Mouse (Mus musculus) embryonic facial prominence, embryonic 10.5 days (tissue): ENCODE results near the gene Sar1a. TPM values are rescaled to one million over a fixed set of nuclear protein-coding genes. Genes with fewer than 3 reads are reported as not detected.

ENCODE experiments used
- DNase-seq: peaks from one replicate; pipeline ENCODE4 v3.0.0-alpha.2; 2017; ENCODE audit warnings: low spot score
- H3K27ac ChIP-seq: fragments of 300-500 bp; sonication (generic); replicated peaks from 2 replicates; pipeline ENCODE4 v1.5.1; 2016; ENCODE audit warnings: mild to moderate bottlenecking
- H3K27me3 ChIP-seq: fragments of 300-500 bp; sonication (generic); replicated peaks from 2 replicates; pipeline ENCODE4 v1.6.1; 2016; ENCODE audit warnings: low read depth, mild to moderate bottlenecking; ENCODE audit not compliant: poor library complexity, severe bottlenecking
- H3K36me3 ChIP-seq: fragments of 300-500 bp; sonication (generic); replicated peaks from 2 replicates; pipeline ENCODE4 v1.6.1; 2016; ENCODE audit warnings: mild to moderate bottlenecking, moderate library complexity
- H3K4me1 ChIP-seq: fragments of 300-500 bp; sonication (generic); 2 replicates; pipeline ENCODE4 v1.6.1; 2016
- H3K4me3 ChIP-seq: fragments of 300-500 bp; sonication (generic); 2 replicates; pipeline ENCODE4 v1.5.1; 2016; ENCODE audit warnings: mild to moderate bottlenecking, moderate library complexity
- H3K9me3 ChIP-seq: fragments of 300-500 bp; sonication (generic); 2 replicates; pipeline ENCODE4 v1.6.1; 2016; ENCODE audit warnings: mild to moderate bottlenecking
- WGBS: fragments of 180-500 bp; shearing (Covaris S2); methylation state at CpG from one replicate; pipeline ENCODE4 v1.1.7; 2016; 5-methylcytosine and 5-hydroxymethylcytosine counted together
- polyA plus RNA-seq: library from polyadenylated mRNA; unstranded; fragments of >200 nt; fragmentation: Nextera tagmentation; extraction: Ambion mirVana; gene quantifications from 2 replicates; pipeline ENCODE4 v1.2.1, GENCODE M21; 2016

Sar1a gene
- polyA plus RNA-seq, 1 experiment from 2014 or later: 217 TPM

- Histone ChIP-seq H3K4me1 (peaks cover 24% of the 10 kb centered on the region), H3K27me3 (no peaks in the 10 kb centered on the region), H3K9me3 (no peaks in the 10 kb centered on the region), H3K36me3 (peaks cover 56% of the 10 kb centered on the region), H3K27ac (peak overlapping the region; percentile 75), H3K4me3 (peak overlapping the region; percentile 99)
- under 1% methylated on average over 111 of the region's 111 CpGs for WGBS
- peak; percentile 47 for DNase-seq
These were observed 15.8 kb downstream of the Sar1a start for GRCm38 (mm10) chr10:61695703-61696559.

- WGBS: 8% methylated on average over 19 of the region's 19 CpGs
- H3K4me1 ChIP-seq: peaks cover 24% of the 10 kb centered on the region
- peak overlapping the region; percentile 99 for H3K4me3 ChIP-seq
- no peaks in the 10 kb centered on the region for H3K27me3 ChIP-seq
- peaks cover 56% of the 10 kb centered on the region for H3K36me3 ChIP-seq
- DNase-seq: no peak
- peak overlapping the region; percentile 75 for H3K27ac ChIP-seq
- no peaks in the 10 kb centered on the region for H3K9me3 ChIP-seq
These were observed 16.4 kb downstream of the Sar1a start for GRCm38 (mm10) chr10:61696560-61696823.

DNA sequence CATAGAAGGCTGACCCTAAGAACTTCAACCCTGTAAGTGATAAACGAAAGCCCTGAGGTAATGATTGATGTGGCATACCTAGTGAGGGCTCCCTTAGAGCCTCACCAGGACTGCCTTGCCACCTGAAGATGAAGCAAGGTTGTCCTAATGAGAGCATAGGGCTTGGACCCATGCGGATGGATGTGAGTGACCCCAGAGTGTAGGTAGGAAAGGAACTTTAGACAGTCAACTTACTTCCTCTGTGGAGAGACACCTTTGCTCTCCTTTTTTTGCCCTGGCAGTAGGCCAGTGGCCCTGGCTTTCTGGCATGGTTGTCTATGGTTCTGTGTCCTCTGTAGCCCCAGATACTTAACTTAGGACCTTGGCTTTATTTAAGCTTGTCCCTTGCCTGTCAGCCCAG is 16.9 kb downstream of the Sar1a start:
- H3K4me1 ChIP-seq: peaks cover 24% of the 10 kb centered on the region
- peak overlapping the region; percentile 99 for H3K4me3 ChIP-seq
- H3K27me3 ChIP-seq: no peaks in the 10 kb centered on the region
- H3K36me3 ChIP-seq: peaks cover 56% of the 10 kb centered on the region
- no peak for DNase-seq
- WGBS: 90% methylated on average over 2 of the region's 2 CpGs
- H3K27ac ChIP-seq: no peak overlapping the region
- H3K9me3 ChIP-seq: no peaks in the 10 kb centered on the region

DNA sequence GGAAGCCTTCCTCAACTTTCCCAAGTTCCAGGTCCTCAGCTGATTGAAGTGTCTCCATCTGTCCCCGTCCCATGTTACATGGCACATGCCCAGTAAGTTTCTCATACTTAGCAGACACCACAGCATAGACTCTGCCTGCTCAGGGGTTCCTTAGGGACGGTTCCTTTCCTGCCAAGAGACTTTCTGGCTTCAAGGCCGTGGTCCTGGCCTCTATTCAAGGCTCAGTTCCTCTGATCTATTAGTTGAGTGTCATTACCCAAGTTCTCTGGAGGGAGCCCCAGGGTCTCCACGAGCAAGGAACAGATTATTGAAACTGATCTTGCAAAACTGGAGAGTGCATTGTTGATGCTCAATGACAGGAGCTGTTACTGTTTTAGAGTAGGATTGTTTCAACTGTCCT is 24.6 kb downstream of the Sar1a start:
- Histone ChIP-seq H3K27ac (no peak overlapping the region), H3K4me1 (no peaks in the 10 kb centered on the region), H3K9me3 (no peaks in the 10 kb centered on the region), H3K4me3 (no peak overlapping the region), H3K36me3 (peaks cover 40% of the 10 kb centered on the region), H3K27me3 (no peaks in the 10 kb centered on the region)
- 82% methylated on average over 4 of the region's 4 CpGs for WGBS
- no peak for DNase-seq

GRCm38 (mm10) chr10:61706412-61707375 is 26.6 kb downstream of the Sar1a start:
- Histone ChIP-seq H3K4me3 (no peak overlapping the region), H3K4me1 (no peaks in the 10 kb centered on the region), H3K27me3 (no peaks in the 10 kb centered on the region), H3K27ac (no peak overlapping the region), H3K36me3 (peaks cover 31% of the 10 kb centered on the region), H3K9me3 (no peaks in the 10 kb centered on the region)
- WGBS: 80% methylated on average over 6 of the region's 6 CpGs
- DNase-seq: no peak

- H3K27ac ChIP-seq: no peak overlapping the region
- 74% methylated on average over 3 of the region's 3 CpGs for WGBS
- H3K4me1 ChIP-seq: peaks cover 18% of the 10 kb centered on the region
- no peak overlapping the region for H3K4me3 ChIP-seq
- peaks cover 37% of the 10 kb centered on the region for H3K27me3 ChIP-seq
- H3K9me3 ChIP-seq: no peaks in the 10 kb centered on the region
- no peak for DNase-seq
- H3K36me3 ChIP-seq: no peaks in the 10 kb centered on the region
These were observed 33.5 kb downstream of the Sar1a start for GRCm38 (mm10) chr10:61713601-61714000.

DNA sequence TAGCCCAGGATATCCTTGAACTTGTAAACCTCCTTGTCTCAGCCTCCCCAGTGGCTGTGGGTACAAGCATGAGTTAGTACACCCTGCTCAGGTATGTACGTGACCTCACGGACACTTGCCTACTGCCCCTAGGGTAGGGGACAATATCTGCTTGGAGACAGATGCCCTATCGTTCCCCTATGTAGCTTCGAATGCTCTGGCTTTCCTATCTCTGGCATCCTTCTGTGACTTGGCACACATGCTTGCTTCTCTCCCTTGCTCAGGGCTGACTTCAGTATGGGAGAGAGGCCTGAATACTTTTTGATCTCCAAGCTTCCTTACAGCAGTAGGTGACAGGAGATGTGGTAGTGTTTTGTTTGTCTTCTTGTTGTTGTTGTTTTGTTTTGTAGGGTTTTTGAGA is 34.0 kb downstream of the Sar1a start:
- Histone ChIP-seq H3K9me3 (no peaks in the 10 kb centered on the region), H3K4me3 (no peak overlapping the region), H3K4me1 (peaks cover 18% of the 10 kb centered on the region), H3K27me3 (peaks cover 37% of the 10 kb centered on the region), H3K36me3 (no peaks in the 10 kb centered on the region), H3K27ac (no peak overlapping the region)
- 92% methylated on average over 4 of the region's 4 CpGs for WGBS
- DNase-seq: no peak

DNA sequence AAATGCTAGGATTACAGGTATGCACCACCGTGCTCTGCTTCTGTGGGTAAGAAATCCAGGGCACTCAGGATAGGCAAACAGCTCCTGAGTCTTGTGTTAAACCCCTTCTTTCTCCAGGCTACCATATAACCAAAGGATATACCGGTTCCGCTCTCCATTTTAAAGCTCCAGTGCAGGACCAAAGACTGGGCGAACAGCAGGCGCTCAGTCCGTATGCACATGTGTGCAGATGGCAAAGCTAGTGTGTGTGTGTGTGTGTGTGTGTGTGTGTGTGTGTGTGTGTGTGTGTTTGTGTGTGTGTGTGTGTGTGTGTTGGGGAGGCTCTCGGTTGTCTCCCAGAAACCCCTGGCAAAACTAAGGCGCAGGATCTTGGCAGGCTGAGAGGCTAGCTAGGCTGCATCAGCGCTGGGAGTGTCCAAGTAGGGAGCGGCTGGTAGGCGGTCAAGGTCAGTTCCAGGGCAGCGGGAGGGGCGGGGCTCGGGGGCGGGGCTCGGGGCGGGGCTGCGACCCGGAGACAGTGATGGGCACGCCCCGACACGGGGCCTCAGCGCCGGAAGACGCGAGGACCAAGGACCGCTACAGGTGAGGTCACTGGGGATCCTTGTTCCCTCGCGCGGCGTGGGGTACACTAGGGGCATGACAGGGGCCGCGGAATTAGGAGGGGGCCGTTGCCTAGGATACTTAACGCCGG is 34.8 kb downstream of the Sar1a start, which contains the start of gene Aifm2:
Aifm2 (plus strand) TSS at position 493 of the 691 bp plus-strand sequence.
- H3K9me3 ChIP-seq: no peaks in the 10 kb centered on the region
- peaks cover 37% of the 10 kb centered on the region for H3K27me3 ChIP-seq
- H3K4me3 ChIP-seq: peak within 1 kb of the TSS; percentile 75
- H3K27ac ChIP-seq: peak within 1 kb of the TSS; percentile 57
- WGBS: 14% methylated on average over 36 of the region's 36 CpGs
- peak; percentile 89 for DNase-seq
- peaks cover 18% of the 10 kb centered on the region for H3K4me1 ChIP-seq
- H3K36me3 ChIP-seq: no peaks in the 10 kb centered on the region

DNA sequence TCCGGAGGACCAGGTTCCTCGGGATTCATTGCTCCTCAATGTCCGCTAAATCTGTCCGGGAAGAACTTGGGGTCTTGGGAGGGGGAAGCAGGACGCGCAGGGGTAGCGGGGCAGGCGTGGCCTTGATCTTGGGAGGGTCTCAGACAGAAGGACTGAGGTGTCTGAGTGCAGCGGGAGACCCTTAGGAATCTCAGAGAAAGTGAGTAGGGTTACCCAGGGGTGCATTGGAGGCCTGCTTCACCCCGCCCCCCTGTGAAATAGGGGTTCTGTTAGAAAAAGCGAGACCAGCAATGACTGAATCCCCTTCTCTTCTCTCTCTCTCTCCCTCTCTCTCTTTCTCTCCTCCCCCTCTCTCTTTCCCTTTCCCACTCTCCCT is 35.4 kb downstream of the Sar1a start:
- Histone ChIP-seq H3K4me3 (peak overlapping the region; percentile 75), H3K9me3 (no peaks in the 10 kb centered on the region), H3K36me3 (no peaks in the 10 kb centered on the region), H3K27me3 (peaks cover 37% of the 10 kb centered on the region), H3K4me1 (peaks cover 18% of the 10 kb centered on the region), H3K27ac (peak overlapping the region; percentile 57)
- no peak for DNase-seq
- WGBS: 4% methylated on average over 11 of the region's 11 CpGs

DNA sequence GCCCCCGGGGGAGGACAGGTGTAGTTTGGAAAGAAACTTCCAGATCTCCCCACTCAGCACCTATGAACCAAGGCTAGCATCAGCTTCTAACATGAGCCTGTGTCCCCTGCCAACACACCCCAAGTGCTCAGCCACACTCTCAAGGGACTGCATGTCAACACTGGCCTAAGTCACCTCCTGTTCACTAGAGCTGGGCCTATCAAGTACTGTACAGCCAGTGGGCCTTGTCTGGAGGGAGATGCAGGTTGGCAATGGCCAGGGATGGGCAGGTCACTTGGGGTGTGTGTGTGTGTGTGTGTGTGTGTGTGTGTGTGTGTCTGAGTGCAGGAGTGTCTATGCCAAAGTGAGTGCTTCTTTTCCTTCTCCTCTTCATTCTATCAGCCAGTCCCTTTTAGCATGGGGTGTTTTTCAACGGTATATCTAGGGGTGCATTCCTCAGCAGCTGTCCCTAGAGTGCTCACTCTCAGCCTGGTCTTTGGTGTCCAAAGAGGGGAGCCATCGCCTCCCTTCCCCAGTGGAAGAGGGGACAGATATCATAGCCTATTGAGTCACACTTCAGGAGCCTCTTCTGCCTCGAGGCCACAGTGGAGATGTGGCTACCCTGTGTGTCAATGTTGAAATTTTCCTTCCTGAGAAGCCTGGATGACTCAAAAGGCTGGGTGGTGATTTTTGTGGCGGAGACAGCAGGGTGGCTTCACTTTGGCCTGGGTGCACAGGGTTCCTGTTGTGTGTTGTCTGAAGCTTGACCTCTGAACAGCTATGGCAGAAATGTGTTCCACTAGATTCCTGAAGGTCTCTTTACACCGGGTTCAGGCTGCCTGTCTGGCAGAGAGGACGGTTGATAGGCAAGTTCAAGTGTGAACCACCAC is 36.1 kb downstream of the Sar1a start:
- no peaks in the 10 kb centered on the region for H3K9me3 ChIP-seq
- H3K27me3 ChIP-seq: peaks cover 37% of the 10 kb centered on the region
- no peaks in the 10 kb centered on the region for H3K36me3 ChIP-seq
- H3K4me3 ChIP-seq: peak overlapping the region; percentile 75; the same call in 1 of the 2 replicates
- peaks cover 18% of the 10 kb centered on the region for H3K4me1 ChIP-seq
- H3K27ac ChIP-seq: no peak overlapping the region
- 74% methylated on average over 7 of the region's 7 CpGs for WGBS
- DNase-seq: no peak

DNA sequence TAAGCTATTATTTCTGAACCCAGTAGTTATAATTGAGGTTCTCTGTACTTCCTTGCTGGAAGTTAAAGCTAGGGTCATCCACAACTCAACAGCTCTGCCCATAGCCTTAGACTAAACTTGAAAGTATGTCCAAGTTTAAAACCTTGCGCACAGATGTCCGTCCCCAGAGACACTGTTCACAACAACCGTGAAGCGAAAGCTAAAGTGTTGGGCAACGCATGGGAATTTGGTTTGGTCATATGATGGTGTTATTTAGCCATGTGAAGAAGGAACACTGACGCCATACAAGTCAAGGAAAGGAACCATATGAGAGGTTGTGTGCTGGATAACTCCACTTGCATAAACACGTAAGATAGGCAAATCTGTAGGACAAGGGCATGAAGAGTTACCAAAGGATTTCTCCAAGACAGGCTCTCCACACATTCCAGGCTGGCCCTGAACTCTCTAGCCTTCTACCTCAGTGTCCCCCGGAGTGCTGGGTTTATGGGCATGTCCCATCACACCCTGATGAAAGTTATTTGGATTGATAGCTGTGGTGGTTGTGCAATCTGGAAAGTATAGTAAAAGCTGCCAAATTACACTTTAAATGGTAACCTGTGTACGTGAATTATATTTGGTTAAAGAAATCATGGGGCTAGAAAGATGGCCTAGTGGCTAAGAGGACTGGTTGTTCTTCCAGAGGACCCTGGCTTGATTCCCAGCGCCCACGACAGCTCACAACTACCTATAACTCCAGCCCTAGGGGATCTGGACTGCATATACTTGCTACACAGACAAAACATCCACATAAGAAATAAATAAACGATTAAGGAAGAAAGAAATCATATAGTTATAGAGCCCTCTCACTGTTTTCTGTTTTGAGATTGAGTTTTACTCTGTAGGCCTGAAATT is 37.6 kb downstream of the Sar1a start:
- Histone ChIP-seq H3K4me1 (peaks cover 18% of the 10 kb centered on the region), H3K27ac (no peak overlapping the region), H3K27me3 (peaks cover 37% of the 10 kb centered on the region), H3K4me3 (no peak overlapping the region), H3K9me3 (no peaks in the 10 kb centered on the region), H3K36me3 (no peaks in the 10 kb centered on the region)
- DNase-seq: no peak
- 90% methylated on average over 12 of the region's 12 CpGs for WGBS
